Mouse (Mus musculus) right cerebral cortex, postnatal 14 days (tissue): ENCODE data around the gene Dph3.

Experiments
- DNase-seq: peaks from one replicate; pipeline ENCODE4 v3.0.0; 2022

The Dph3 gene

DNA sequence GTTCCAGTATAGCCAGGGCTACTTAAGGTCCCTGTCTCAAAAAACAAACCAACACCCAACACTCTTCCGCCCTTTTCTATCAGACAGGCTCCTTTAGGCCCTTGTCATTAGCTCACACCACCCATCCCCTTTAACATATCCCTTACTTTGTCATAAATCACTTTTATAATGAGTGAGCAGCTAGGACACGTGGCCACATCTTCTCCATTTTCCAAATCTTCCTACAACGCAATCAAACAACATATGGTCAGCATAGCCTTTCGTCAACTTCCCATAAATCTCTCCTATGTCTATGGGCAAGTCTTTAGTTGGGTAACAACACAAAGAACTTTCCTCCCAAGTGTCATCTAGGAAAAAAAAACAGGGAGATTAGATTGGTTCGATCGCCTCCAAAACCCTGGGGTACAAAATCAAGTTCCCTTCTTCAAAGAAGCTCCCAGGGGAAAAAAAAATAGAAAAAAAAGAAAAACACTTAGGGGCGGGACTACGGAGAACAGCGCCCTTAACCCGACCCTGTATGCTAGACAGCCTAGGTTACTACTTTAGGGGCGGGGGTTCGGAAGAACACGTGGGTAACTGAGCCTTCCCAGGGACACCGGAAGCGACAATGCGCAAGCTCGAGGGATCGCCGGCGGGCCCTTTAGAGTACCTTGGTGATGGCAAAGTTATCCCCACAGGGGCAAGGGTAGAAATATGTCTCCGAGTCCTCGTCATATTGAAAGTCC, 606 bp downstream of the Dph3 start, which contains the start of gene Oxnad1:
TSS of gene Oxnad1 (plus strand) at position 614 of the 725 bp plus-strand sequence.
- DNase-seq = peak; percentile 84

DNA sequence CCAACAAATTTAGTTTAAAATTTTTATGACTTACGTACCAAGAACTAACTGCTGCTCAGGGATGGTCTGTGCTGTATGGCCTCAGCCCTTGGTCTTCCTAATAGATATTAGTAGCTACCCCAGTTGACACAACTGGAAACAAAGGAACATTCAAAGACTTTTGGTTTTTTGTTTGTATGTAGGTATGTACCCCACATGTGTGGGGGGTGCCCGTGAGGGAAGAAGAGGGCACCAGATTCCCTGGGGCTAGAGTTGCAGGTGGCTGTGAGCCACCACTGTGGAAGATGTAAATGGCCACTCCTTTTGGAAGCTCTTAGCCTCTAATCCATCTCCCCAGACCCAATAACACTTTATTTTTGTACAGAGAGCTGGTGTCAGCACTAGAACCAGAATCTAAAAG, 2.1 kb downstream of the Dph3 start:
- DNase-seq = no peak

DNA sequence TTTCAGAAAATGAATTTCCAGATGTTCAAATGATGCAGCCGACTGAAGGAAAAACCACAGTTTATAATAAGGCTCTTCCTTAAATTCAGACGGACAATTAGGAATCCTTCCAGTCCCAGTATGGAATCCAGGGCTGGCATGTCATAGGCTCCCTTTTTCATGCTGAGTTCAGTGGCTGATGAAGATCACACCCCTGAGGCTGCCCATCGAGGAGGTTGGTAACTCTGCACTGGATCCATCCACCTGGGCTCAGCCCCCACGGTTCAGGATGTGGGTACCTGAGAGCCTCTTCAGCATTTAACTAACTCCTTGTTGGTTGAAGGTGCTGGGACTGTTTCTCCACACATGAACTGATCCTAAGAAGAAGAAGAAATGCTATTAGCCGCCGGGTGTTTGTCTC, 2.6 kb downstream of the Dph3 start:
- no peak for DNase-seq

DNA sequence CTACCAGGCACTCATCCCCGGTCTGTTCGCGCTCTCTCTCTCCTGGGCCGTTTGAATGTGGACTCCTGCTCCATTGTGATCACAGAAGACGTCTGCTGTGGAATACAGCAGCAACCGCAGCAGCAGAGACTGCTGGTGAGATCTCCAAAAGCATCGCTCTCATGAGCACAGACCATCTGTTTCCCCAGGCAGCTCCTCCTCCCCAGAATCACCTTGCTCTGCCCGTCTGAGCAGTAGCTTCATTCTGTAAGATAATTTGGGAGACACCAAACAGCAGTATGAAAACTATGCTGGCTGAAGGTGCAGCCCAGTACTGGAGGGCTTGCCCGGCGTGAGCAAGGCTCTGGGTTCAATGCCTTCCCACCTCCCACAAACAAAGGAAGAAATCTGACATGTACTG, 4.5 kb downstream of the Dph3 start:
- no peak for DNase-seq

DNA sequence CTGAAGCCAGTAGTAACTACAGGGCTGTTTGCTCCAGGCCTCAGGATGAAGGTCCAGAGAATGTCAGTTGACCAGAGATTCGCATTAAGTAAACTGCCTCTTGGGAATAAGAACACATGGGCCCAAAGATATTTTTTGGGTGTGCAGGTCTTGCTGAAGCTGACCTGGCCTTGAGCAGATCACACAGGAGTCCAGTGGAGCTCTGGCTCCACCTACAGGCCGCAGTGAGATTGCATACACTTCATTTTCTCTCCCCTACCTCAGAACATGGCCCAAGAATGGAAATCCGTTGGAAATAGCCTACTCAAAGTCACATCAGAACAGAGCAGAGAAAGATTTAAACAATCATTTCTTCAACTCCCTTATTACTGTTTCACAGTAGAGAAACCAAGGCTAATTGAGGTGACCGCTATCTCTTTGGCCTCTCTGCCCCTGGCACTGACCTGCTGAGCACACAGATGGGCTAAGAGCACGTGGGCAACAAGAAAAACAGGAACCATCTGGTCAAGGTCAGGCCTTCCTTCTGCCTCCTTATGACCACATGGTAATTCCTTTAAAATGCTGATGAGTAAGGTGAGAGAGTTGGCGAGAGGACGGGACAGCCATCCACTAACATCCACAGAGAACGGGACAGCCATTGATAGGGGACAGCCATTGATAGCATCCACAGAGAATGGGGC, 8.5 kb downstream of the Dph3 start:
- peak; percentile 57 for DNase-seq

DNA sequence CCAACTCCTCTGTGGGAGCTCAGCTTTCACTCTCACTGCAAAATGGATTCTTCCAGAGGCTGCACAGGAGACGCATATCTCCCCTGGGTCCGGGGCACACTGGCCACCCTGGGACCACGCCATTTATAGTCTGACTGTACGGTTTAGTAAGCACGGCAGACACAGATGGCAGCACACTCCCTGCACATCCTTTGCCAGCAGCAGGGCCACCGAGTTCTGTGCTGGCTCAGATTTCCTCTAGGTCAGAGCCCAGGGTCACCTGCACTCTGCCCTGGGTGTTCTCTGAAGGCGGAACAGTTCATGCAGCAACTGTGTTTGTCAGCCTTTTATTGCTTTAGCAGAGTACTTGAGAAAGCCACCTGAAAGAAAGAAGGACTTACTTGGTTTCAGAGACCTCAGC, 11.6 kb downstream of the Dph3 start:
- no peak for DNase-seq

DNA sequence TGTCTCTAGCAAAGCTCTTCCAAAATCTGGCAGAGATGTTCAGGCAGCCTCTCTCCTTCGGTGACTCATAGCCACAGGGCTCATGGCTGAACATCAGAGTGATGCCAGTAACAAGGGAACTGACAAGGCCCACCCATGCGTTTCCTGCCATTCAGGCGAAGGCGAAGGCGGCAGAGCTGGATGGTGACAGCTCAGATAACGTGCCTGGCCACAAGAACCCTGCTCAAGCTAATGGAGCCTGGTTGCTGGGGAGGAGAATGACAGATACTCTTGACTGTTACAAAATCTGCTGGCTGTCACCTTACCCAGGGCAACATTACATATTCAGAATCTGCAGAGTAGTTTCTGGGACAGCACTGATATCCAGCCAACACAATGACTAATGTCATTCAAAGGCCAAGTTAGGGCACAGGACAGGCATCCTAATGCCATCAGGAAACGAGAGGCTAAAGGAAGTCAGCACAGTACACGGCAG, 12.3 kb downstream of the Dph3 start:
- peak; percentile 17 for DNase-seq

DNA sequence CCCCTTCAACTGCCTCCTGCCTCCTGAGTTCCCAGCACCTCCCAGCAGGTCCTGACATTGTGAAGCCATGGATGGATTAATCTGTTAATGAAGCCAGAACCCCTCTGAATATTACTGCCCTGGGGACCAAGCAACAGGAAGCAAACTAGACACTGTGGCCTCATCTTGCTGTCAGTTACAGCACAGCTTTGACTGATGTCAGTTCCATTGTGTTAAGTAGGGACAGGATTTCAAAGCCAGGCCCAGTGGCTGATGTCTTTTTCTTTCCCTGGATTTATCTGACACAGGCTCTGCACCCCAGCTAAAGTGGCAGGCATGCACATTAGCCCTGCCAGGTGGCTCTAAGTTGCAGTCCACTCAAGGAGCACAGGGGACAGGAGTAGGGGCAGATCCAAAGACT, 12.7 kb downstream of the Dph3 start:
- DNase-seq = no peak

DNA sequence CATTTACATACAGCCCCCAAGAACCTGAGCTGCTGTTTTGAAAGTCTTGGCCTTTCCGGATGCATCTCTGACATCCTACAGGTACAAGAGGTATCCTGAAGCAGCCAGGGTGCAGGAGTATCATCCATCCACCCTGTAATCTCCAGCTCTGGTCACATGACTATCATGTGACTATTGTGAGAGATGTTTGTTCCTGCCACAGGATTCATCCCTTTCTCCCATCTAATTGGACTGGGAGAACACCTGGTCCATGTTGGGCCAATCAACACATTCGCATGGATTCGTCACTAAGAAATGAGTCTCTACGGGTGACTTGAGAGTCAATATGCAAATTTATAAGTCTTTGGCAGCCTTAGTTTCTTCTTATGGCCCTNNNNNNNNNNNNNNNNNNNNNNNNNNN, 24.1 kb downstream of the Dph3 start:
- DNase-seq = no peak

DNA sequence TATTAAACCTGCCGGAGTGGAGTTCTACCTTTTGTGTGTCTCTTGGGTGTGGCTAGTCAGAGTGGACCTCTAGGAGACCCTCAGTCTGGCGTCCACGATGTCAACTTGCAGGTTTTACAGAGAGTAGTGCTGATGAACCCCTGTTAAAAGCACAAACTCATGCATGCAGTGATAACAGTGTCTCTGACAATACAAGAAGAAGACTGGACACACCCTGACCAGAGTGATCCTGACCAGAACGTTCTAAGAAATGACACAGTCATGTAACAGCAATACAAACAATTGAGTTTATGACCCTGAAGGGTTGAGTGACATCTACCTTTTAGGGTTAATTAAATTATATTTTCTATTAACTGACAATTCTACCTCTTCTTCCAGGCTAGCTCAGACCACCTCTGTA, 27.9 kb downstream of the Dph3 start:
- DNase-seq = no peak

DNA sequence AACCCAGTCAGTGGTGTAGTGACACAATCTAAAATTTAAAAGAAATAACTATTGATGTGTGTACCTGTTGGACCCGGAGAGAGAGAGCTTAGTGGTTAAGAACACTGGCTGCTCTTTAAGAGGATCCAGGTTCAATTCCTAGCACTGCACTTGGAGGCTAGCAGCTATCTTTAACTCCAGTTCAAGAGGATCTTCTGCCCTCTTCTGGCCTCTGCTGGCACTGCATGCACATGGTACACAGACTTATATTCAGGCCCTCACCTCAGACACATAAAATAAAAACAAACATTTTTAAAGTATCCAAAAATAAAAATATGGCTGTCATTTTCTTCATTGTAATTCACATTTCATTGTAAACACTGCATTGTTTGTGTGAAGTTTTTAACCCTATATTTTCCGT, 28.9 kb downstream of the Dph3 start:
- DNase-seq = no peak

DNA sequence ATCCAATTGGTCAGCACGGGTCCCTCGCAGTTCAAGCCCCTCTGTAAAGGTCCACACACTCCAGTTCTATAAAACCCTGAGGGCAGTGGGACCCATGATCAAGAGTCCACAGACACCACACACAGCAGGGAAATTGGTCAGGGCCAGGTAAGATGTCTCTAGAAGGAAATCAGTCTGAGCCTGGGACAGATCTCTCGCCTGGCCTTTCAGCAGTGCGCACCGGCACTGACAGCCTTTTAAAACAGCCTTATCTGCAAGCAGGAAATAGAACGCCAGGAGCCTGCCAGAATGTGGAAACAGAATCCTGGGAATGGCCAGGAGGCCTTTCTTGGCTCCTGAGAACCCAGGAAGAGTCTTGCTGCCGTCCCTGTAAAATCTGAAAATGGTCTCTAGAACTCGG, 29.7 kb downstream of the Dph3 start:
- DNase-seq = no peak

DNA sequence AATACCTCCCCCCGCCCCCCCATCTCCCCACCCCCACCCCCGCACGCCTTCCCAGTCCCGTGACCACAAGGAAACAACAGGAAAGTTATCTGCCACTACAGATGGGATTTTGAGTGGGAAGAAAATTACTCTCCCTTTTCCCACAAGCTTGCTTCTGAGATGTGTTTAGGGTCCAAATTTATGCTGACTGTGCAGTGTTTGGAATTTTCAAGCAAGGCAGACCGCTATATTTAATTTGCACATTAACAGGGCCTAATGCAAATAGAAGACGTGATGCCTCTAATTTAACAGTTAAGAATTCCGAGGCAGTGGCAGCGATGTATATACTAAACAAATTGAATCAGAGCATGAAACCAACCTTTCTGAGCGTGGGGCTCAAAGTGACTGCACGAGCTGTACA, 30.7 kb downstream of the Dph3 start:
- no peak for DNase-seq

DNA sequence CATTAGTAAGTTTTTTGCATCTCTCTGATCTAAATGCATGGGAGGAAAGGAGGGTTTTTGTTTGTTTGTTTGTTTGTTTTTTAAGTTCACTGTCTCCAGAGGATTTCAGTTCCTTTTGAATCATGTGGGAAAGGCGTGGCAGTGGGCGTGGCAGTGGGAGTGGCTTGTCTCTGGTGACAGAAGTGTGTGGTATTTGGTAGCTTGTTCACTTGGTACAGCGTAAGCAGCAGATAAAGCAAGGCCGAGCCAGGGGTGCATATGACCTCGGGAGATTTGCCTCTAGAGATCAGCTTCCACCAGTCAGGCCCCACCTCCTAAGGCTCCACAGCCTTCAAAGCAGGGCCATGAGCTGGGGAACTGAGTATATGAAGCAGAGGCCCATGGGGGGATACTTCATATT, 31.6 kb downstream of the Dph3 start:
- DNase-seq = no peak

DNA sequence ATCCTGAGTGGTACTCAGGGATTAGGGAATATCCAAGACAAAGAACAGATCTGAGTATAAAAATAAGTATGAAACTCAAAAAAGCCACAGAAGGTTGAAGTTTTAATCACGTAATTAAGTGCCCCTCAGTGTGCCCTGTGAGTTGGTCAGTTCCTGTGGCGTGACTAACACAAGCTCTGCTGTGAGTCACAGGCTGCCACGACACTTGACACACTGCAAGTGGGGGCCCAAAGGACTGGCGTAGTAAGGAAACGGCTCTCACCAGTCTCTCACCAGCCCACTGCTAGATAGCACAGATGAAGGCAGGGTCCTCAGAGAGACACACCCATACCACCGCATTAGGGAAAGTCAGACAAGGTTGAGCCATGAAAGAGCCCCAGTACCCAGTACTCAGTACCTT, 35.4 kb downstream of the Dph3 start:
- no peak for DNase-seq

DNA sequence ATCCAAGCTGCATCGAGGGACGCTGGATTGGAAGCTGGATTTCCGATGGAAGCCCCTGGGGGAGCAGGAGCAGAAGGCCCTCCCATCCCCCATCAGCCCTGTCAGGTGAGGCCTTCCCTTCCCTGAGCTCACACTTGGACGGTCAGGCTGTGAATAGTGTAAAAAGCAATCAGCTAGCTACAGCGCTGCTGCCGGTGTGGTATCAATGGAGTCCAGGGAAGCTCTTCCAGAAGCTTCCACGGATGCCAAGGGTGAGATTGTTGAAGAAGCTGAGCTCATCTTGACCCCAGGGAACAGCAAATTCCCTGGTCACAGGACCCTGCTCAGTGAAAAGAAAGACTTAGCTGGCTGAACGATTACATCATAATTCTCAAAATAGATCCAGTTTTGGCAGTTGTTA, 39.2 kb downstream of the Dph3 start:
- DNase-seq = no peak

DNA sequence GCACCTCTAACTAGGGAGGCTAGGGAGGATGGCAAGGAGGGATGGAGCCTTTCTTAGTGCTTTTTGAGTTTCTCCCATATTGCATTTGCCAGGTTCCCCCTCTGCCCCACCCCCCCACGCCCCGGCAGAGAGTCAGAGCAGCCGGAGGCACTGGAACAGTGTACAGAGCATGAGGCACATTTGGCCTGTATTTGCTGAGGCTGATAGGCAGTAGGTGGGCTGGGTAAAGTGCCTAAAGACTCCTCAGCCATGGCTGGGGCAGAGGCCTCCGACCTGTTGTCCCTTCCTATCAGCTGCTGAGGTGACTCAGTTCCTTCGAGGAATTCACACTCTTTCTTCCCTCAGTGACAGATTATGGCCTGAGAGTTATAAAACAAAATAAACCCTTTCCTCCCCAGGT, 43.4 kb downstream of the Dph3 start:
- DNase-seq = no peak

DNA sequence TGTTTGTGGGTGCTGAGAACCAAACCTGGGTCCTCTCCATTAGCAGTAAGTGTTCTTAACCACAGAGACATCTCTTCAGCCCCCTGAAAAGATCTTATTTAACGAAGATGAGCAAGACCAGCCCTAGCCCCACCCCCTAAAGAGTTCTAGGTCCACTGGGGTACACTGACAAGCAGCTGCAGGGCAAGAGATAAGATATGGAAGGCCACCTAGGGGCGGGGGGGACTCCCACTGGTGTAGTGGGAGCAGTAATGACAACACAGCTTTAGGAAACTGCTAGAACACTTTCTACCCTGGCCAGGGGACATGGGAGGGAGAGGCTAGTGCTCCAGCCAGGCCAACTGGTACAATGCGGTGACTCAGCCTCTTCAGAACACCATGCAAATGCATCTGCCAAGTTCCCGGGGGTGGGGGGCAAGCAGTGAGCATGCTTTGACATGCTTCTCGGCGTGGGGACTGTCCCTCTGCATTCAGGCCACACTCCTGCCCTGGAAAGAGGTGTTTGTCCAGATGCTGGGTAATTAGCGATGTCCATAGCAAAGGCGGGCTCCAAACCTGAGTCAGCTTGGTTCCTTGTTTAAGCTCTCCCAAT, 47.8 kb downstream of the Dph3 start:
- no peak for DNase-seq

DNA sequence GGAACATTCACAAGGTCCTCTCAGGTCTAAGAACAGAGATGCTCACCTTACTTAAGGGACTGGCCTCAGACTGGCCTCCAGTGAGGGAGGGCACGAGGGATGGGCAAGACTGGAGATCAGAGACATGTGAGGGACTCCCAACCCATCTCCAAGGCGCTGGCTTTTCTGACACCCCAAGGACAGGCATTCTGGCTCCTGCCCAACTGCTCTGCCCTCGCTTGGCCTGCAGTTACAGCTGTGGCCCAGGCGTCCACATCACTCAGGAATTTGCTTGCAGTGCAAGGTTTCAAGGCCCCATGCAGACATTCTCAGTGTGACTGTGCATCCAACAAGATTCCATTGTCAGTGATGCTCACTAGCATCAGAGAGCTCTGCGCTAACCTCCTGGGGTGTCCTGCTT, 49.0 kb downstream of the Dph3 start:
- DNase-seq = no peak

DNA sequence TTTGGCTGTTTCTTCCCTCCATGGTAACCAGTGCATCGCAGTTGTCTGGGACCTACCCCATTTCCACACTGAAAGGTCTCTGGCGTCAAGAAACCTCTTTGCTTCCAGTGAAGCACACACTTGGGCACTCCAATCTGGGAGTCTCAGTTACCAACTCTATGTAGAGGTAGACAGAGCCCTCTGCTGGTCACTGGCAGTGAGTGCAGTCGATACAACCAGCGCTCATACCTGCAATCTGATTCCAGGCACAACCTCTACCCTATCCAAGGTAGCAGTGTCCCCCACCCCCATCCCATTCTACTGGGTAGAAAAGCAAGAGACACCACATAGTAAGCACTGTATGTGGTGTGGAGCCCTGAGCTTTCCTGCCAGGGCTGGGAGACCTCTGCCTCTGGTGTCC, 53.0 kb downstream of the Dph3 start:
- DNase-seq = peak; percentile 71
